Mouse (Mus musculus) cerebellum, postnatal 14 days (tissue): ENCODE measurements around the gene Ugt1a8.
"Not testable (repeated sequence)": the region's sequence is repeated elsewhere in the genome, so short reads cannot be mapped to it uniquely, and the experiment has no call there.

Experiments
- DNase-seq, 2 experiments: peaks; one replicate each; pipeline ENCODE4 v3.0.0; 2021; ENCODE audit warnings: mixed read lengths in 2 of 2

Ugt1a8 gene

DNA sequence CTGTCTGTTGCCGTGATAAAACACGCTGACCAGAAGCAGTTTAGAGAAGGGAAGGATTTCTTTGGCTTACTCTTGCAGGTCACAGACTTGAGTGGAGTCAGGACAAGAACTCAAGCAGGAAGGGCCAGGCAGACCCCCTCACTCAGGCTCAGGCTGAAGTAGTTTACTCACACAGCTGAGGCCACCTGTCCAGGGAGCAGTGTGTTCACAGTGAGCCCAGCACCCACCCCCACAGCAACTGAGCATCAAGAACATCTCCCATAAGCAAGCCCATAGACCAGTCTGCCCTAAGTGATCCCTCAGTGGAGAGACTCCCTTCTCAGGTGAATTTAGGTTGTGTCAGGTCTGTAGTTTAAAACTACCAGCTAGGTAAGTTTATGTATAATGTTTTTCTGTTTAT is 22.0 kb downstream of the Ugt1a8 start:
- not testable (repeated sequence) for DNase-seq

DNA sequence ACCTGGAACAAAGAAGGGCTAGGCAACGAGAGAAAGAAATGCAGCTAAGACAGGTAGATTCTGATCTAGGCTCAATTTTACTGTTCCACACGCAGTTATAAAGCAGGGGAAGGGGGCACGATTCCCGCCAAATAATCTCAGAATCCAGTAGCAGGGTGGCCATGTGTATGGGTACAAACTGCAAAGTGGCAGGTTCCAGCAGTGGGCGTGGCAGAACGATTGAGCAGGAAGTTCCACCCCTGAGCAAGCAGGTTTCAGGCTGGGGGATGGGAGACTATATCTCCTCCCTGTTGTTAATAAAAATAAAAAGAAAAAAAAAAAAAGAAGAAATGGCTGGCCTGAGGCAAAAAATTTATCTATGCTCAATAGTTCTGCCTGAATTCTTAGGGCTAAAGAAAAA is 25.2 kb downstream of the Ugt1a8 start:
- not testable (repeated sequence) for DNase-seq

DNA sequence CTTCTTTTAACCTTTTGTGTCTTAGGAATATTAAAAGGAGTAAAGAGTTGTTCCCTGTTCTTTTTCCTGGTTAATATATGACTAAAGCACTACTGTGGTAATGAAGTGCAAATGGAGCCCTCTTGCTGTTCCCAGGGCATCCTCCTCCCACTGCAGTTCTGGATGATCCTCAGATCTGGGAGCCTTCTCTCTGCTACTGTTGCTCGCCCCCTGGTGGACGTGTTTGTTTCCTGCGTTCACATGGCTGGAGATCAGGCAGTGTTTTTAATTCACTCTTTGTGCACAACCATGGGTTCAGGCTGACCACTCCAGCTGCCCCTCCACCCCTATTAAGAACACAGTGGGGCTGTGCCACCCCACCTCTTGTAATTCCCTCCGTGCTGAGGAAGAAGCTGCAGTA is 32.9 kb downstream of the Ugt1a8 start:
- DNase-seq: not testable (repeated sequence)

DNA sequence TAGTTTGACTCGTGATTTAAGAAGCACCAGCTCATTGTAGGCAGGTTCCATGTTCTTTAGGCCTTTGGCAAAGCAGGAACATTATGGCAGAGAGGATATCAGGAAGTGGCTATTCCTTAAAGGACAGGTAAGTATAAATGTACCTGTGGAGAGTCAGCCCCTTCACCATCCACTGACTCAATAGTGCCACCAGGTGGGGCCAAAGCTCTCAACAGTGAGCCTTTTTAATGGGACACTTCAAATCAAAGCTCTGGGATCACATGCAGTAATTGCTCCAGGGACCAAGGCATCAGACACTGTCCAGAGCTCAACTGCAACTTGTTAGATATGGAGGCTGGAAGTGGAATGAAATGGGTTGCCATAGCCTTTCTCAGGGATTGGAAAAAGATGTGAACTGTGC is 33.9 kb downstream of the Ugt1a8 start:
- DNase-seq: peak; percentile 12 to 28

DNA sequence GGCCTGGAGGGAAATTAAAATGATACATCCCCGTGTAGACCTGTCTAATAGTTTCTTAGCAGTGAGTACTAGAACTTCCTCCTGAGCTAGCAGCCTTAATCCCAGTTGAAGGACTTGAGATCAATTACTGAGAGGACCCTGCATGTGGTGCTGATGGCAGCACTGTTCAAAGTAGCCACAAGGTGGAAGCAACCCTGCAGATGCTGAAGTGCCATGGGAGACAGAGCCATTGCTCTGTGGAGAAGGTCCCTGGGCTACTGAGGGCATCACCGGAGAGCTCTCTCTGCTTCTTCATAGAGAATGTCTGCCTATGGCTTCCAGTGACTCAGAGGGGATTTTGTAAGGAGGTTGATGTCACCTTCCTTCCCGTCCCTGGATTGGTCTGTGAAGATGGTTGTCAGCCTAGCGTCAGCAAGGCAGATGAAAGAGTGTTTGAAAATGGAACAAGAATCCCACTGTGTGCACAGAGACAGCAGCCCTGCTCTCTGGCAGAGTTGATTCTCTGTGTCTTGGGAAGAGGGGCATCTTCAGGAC is 38.3 kb downstream of the Ugt1a8 start:
- DNase-seq: not testable (repeated sequence)

DNA sequence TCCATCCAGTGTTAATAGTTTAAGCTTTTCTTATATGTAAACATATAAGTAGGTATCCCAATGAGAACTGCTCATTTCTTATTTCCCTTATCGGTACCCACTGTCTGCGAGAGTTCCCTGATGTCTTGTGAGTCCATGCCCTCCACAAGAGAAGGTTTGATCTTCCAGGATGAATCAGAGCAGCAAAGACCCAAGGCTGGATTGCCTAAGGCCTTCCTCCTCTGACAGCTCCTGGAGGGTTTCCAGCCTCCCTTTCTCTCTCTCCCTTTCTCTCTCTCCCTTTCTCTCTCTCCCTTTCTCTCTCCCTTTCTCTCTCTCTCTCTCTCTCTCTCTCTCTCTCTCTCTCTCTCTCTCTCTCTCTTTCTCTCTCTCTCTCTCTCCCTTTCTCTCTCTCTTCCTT is 41.5 kb downstream of the Ugt1a8 start:
- DNase-seq: not testable (repeated sequence)

DNA sequence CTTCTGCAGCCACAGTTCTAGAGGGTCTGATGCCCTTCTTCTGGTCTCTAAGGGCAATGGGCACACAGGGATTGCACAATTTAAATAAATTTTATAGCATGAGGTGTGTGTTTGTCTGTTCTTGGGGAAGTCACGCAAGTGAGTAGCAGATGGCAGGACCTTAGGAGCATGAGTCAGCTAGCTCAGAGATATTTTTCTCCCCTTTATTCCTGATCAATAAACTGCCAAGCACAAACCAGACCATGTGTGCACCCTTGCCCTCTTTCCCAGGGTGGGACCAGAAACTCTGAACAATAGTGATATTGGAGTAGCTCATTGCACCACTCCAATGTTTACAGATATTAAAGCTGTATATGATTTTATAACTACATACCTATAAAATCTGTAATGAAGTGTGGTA is 42.6 kb downstream of the Ugt1a8 start:
- DNase-seq: not testable (repeated sequence)

DNA sequence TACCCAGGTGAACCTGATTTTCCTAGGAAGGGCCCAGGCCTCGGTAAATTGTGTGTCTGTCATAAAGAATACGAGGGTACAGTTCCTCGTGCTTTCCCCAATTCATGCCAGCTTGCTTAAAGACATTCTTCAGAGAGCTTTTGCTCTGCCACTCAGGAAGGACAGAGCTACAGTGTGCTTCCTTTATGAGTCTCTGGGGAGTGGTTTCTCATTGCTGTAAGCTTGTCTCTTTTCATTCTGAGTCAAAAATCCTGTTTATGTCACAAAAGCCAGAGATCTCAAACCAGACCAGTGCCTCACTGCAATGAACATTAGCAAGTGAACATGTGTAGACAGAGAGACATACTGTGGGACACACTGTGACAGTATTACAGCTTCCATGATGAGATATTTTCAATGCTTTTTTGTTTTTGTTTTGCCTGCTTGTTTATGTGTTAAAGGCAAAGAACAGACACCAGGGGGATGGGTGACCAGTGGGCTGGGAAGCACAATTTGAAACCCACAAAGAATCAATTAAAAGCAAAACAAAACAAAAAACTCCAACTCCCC is 46.4 kb downstream of the Ugt1a8 start:
- no peak for DNase-seq

DNA sequence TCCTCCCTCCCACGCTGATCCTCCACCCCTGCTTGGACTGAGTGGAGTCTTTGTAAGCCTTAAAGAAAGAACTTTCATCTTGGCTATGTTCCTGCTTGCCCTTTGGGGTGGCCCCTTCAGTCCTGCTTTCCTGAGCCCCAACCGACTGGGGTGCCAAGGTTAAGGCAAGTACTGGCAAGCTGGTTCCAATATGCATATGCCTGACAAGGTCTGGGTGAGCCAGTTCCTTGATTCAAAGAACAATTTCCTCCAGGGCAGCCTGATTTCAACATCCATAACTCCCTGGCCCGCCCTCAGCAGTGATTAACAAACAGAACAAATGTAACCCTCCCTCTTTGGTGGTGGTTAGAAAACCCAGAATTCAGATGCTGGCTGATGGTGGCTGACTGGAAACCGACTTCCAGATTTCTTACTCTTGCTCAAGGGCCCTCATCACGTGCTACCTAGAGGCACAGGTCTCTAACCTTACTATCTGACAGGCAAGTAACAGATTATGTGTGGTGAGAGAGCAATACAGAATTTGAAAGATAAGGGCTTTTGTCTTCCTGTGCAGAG is 46.9 kb downstream of the Ugt1a8 start, which contains the start of gene Ugt1a6a:
TSS of gene Ugt1a6a (plus strand) at position 353 of the 555 bp plus-strand sequence.
- DNase-seq: not testable (repeated sequence)

DNA sequence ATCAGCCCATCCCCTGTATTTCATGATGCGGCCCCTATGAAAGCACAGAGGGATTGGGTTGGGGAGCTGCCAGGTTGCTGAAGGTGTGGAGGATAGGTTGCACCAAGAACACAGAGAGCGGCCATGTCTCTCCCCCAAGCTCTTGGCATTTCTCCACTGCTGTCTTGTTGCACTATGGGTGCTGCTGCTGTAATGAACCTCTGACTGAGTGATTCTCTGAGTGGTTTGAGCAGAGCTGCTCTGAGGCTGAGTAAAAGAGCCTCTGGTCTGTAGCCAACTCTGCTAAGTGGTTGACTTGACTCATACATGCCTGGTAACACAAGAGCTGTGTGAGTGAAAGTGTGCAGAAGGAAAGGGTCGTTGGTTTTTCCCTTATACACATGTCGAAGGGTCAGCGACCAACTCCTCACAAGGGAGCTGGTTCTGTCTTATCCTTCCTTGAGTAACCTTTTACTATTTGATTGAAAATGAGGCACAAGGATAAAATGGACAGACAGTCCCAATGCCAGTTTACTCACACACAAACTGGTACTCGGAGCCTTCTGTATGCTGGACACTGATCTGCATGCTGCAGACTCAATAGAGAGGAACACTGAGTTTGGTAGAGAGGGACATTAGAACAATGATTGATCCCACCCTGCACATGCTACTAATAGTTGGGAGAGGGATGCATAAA is 47.8 kb downstream of the Ugt1a8 start:
- not testable (repeated sequence) for DNase-seq

DNA sequence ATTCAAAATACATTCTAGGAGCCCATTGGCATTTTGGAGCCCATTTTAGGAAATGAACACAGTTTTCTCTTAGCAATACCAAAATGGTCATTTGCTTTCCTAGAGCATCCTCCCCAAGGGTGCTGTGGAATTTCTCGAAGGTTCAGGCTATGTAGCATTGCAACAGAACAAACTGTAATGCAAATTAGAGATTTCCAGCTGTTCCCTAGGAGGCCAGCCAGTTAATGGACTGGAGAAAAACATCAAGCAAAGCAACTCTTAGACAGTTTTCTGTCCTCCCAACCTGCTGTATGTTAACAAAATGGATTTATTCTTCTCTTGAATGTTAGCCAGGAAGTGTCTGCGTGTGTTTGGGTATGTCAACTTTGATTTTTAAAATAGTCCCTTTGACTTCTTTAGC is 49.0 kb downstream of the Ugt1a8 start:
- DNase-seq: no peak

DNA sequence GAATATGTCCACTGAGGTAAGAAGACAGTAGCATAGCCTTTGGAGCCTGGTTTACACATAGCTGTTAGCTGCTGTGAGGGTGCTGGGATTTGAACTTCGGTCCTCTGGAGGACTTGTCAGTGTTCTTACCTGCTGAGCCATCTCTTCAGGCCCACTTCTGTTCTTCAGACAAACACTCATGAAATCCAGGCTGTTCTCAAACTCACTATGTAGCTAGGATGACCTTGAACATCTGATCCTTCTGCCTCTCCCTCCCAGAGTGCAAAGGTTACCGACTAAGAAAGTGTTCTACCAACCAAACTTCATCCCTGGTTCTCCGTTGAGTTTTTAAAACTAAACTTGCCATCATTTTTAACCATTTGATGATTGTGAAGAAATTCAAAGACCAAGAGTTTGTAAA is 49.7 kb downstream of the Ugt1a8 start:
- no peak for DNase-seq

DNA sequence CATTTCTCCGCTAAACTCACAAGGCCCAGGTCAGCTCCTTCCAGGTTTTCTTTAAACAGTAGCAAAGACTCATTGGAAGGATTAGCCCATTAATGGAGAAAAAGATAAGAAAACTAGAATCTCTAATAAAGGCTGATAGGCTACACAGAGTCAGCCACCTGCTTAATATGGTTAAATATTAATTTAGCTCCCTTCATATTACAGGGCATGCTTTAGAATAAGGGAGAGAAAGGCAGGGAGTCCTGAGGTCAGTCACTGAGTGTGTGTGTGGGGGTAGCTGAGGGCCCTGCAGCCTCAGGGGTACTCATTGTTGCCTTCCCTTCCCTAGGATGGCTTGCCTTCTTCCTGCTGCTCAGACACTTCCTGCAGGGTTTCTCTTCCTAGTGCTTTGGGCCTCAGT is 50.5 kb downstream of the Ugt1a8 start:
- no peak for DNase-seq

DNA sequence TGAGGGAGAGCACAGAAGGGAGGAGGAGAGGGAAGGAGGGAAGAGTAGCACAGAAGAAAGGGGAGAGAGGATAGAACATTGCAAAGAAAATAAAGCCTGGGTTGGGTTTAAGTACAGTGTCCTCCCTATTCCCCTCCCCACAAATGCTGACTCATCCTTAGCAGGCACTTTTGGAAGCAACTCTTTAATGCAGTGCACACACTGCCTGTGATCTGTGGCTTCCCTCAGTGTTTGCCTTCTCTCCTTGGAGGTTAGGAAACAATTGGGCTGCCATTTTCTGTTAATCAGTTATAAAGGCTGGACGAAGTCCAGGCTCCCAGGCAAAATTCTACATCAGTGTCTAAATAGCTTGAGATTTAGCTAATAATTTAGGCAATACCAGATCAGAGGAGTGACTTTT is 52.9 kb downstream of the Ugt1a8 start:
- DNase-seq: not testable (repeated sequence)

DNA sequence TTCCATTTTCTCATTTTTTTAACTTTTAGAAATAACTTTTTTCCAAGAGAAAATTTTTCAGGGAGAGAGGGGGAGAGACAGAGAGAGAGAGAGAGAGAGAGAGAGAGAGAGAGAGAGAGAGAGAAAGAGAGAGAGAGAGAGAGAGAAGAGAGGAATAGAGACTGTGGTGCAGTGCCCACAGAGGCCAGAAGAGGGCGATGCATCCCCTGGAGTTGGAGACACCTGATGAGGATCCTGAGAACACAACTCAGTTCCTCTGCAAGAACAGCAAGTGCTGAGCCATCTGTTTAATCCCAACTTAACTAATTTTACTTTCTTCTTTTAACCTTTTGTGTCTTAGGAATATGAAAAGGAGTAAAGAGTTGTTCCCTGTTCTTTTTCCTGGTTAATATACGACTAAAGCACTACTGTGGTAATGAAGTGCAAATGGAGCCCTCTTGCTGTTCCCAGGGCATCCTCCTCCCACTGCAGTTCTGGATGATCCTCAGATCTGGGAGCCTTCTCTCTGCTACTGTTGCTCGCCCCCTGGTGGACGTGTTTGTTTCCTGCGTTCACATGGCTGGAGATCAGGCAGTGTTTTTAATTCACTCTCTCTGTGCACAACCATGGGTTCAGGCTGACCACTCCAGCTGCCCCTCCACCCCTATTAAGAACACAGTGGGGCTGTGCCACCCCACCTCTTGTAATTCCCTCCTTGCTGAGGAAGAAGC is 56.5 kb downstream of the Ugt1a8 start:
- DNase-seq: peak; percentile 56 to 78

DNA sequence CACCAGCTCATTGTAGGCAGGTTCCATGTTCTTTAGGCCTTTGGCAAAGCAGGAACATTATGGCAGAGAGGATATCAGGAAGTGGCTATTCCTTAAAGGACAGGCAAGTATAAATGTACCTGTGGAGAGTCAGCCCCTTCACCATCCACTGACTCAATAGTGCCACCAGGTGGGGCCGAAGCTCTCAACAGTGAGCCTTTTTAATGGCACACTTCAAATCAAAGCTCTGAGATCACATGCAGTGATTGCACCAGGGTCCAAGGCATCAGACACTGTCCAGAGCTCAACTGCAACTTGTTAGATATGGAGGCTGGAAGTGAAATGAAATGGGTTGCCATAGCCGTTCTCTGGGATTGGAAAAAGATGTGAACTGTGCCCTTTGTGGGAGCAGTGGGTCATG is 57.7 kb downstream of the Ugt1a8 start:
- DNase-seq: peak; percentile 9 to 45

DNA sequence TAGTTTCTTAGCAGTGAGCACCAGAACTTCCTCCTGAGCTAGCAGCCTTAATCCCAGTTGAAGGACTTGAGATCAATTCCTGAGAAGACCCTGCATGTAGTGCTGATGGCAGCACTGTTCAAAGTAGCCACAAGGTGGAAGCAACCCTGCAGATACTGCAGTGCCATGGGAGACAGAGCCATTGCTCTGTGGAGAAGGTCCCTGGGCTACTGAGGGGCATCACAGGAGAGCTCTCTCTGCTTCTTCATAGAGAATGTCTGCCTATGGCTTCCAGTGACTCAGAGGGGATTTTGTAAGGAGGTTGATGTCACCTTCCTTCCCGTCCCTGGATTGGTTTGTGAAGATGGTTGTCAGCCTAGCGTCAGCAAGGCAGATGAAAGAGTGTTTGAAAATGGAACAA is 62.5 kb downstream of the Ugt1a8 start:
- DNase-seq: peak; percentile 35 to 41

DNA sequence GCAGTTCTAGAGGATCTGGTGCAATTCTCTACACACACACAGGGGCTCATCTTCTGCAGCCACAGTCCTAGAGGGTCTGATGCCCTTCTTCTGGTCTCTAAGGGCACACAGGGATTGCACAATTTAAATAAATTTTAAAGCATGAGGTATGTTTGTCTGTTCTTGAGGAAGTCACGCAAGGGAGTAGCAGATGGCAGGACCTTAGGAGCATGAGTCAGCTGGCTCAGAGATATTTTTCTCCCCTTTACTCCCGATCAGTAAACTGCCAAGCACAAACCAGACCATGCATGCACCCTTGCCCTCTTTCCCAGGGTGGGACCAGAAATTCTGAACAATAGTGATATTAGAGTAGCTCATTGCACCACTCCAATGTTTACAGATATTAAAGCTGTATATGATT is 70.8 kb downstream of the Ugt1a8 start:
- peak in 1 of 2 experiments; percentile 18 for DNase-seq

DNA sequence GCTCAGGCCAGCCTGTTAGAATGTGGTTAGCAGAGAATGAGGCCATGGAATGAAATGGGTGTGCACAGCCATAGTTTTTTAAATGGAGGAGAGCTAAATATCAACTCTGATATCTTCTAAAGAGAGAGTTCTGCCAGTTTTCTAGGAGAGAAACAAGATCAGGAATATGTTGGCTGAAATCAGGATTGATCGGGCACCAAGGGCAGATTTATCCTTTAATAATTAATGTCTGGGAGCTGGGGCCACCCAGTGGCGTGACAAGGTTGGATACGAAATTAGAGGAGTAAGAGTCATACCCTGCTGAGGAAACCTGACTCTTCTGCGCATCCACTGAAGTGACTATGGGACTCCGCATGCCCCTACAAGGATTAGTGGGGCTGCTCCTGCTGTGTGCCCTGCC is 78.1 kb downstream of the Ugt1a8 start, which contains the start of gene Ugt1a5:
TSS of gene Ugt1a5 (plus strand) at position 302 of the 400 bp plus-strand sequence.
- DNase-seq: no peak

DNA sequence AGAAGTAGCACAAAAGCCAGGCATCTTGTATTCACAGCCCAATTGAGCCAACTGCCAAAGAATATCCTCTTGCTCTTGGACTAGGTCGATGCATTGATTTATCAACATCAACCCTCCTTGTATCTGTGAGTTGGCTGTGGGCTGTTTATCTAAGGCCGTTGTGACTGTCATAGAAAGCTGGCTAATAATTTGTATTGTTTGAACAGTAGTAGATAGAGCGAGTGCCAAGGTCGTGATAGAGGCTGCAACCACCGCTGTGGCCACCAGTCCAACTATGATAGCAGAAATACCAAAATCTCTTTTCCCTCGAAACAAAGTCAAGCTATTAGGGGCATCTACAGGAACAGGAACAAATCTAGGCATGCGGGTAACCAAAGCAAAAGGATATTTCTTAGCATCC is 84.6 kb downstream of the Ugt1a8 start:
- not testable (repeated sequence) for DNase-seq

DNA sequence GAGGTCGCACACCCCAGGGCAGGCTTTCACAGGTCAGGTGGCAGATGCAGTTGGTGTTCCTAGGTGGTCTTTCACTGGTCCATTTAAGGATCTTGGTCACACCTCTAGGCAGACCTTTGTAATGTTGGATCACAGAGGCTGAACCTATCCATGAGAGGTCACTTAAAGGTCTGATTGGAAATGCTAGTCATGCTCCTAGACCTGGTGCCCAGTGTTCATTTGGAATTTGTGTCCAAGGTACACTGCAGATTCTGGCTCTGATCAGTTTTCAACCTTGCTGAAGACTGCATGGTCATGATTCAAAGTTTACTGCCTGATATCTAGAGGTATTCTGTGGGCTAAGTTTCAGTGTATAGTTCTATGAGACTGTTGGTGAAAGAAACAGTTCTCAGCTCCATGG is 92.0 kb downstream of the Ugt1a8 start:
- no peak for DNase-seq

DNA sequence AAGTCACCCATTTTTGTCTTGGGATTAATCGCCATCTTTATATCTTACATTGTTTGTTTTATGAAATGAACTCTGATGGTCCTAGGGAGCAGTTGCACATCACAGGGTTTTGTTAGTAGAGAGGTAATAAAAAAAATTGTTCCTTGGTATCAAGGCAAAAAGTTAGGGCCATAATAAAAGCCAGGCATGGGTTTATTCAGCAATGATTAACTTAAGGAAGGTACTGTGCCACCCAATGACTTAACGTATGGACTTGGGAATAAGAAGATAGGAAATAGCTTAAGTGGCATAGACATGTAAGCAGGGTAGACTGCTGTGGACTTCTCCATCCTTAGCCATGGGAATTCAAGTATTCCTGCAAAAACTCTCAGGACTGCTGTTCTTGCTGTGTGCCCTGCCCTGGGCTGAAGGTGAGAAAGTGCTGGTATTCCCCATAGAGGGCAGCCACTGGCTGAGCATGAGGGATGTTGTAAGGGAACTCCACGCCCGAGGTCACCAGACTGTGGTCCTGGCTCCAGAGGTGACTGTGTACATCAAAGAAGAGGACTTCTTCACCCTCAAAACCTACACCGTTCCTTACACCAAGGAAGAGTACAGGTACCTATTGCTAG is 98.8 kb downstream of the Ugt1a8 start:
- DNase-seq: no peak

DNA sequence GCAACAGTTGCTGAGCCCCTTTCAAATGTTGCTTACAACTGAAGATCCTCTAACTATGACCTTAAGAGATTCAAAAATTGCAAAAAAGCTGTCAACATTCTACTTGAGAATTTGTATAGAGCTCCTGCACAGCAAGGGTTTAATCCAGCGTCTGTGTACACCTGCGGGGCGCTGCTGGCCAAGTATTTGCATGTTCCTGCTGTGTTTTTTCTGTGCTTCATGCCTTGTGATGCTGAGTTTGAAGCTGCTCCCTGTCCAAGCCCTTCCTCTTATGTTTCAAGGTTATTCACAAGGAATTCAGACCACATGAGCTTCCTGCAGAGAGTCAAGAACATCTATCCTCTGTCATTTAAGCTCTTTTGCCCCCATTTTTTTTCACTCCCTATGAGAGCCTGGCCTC is 104.5 kb downstream of the Ugt1a8 start:
- no peak for DNase-seq
